Mouse (Mus musculus) testis, adult 2 months (tissue): ENCODE measurements around the gene Wfikkn2.

Experiments
- CTCF ChIP-seq: fragments of 200-500 bp; IDR thresholded peaks from 2 replicates; pipeline ENCODE4 v1.5.1; 2012; ENCODE audit warnings: low read depth, mild to moderate bottlenecking, inconsistent platforms, low read length, moderate library complexity; ENCODE audit not compliant: control insufficient read depth, insufficient read depth, insufficient replicate concordance
- POLR2A ChIP-seq: fragments of 200-500 bp; IDR thresholded peaks from 2 replicates; pipeline ENCODE4 v1.6.1; 2012; ENCODE audit warnings: low read depth, mild to moderate bottlenecking, inconsistent platforms, low read length, moderate library complexity; ENCODE audit not compliant: control insufficient read depth

- TF ChIP-seq POLR2A = no peak
- TF ChIP-seq CTCF = no peak
Measured at GRCm38 (mm10) chr11:94239706-94240105, 6.1 kb downstream of the Wfikkn2 start.
